Mouse (Mus musculus) lung, postnatal 0 days (tissue): Measurements from ENCODE around the gene Synrg. TPM values are rescaled to one million over a fixed set of nuclear protein-coding genes. Genes with fewer than 3 reads are reported as not detected.

Source experiments
- ATAC-seq: fragments of 200-750 bp; cut with Nextera tagmentation; 2 replicates; pipeline ENCODE4 v1.8.0; 2017; ENCODE audit warnings: moderate library complexity
- DNase-seq: peaks from one replicate; pipeline ENCODE4 v3.0.0-alpha.2; 2016; ENCODE audit warnings: low spot score
- H3K27ac ChIP-seq: fragments of 300-500 bp; sonication (generic); 2 replicates; pipeline ENCODE4 v1.5.1; 2014; ENCODE audit warnings: antibody characterized with exemption, mild to moderate bottlenecking, low read length, mixed read lengths
- H3K27me3 ChIP-seq: fragments of 300-500 bp; sonication (generic); replicated peaks from 2 replicates; pipeline ENCODE4 v1.6.1; 2014; ENCODE audit warnings: low read length, mixed read lengths; ENCODE audit not compliant: insufficient read depth
- H3K36me3 ChIP-seq: fragments of 300-500 bp; sonication (generic); 2 replicates; pipeline ENCODE4 v1.6.1; 2014; ENCODE audit warnings: low read length, mixed read lengths; ENCODE audit not compliant: insufficient read depth
- H3K4me1 ChIP-seq: fragments of 300-500 bp; sonication (generic); 2 replicates; pipeline ENCODE4 v1.6.1; 2014; ENCODE audit warnings: antibody characterized with exemption, low read depth, low read length, mixed read lengths; ENCODE audit not compliant: insufficient read depth
- H3K4me2 ChIP-seq: fragments of 300-500 bp; sonication (generic); replicated peaks from 2 replicates; pipeline ENCODE4 v1.6.1; 2014; ENCODE audit warnings: low read depth, mild to moderate bottlenecking, low read length, moderate library complexity, mixed read lengths
- H3K4me3 ChIP-seq: fragments of 300-500 bp; sonication (generic); 2 replicates; pipeline ENCODE4 v1.5.1; 2014; ENCODE audit warnings: low read depth, low read length
- H3K9ac ChIP-seq: fragments of 300-500 bp; sonication (generic); replicated peaks from 2 replicates; pipeline ENCODE4 v1.6.1; 2014; ENCODE audit warnings: low read depth, mild to moderate bottlenecking
- H3K9me3 ChIP-seq: fragments of 300-500 bp; sonication (generic); 2 replicates; pipeline ENCODE4 v1.6.1; 2016; ENCODE audit warnings: low read length, mixed read lengths
- CTCF ChIP-seq: IDR thresholded peaks from 2 replicates; pipeline ENCODE4 v1.5.1; 2016; ENCODE audit warnings: antibody characterized with exemption, mild to moderate bottlenecking
- EP300 ChIP-seq: IDR thresholded peaks from 2 replicates; pipeline ENCODE4 v1.6.1; 2016; ENCODE audit warnings: antibody characterized with exemption, mild to moderate bottlenecking, control low read depth
- WGBS: fragments of 180-500 bp; shearing (Covaris S2); extraction: QIAGEN DNeasy Blood & Tissue Kit; methylation state at CpG from one replicate; pipeline ENCODE4 v1.1.7; 2014; 5-methylcytosine and 5-hydroxymethylcytosine counted together
- polyA plus RNA-seq: library from polyadenylated mRNA; unstranded; fragments of >200 nt; fragmentation: Nextera tagmentation; extraction: Ambion mirVana; gene quantifications from 2 replicates; pipeline ENCODE4 v1.2.1, GENCODE M21; 2015

Synrg gene
- polyA plus RNA-seq, 1 experiment from 2014 or later: 7.4 TPM

DNA sequence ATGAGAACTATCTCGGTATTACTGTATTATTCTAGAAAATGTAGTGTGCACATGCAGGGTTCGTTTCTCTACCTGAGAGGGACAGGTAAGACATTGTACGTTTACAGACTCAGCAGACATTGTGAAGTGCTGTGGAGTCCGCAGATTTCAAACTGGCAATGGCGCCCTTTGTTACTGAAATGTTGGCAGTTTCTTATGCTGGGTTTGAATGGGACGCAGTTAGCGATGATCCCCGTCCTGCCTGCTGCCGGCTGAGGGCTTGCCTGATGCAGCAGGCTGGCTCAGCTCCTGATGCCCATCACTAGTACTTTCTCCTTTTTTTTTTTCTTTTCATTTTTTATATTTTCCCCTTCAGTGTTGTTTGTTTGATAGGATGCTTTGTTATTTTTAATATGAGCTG is 46.2 kb downstream of the Synrg start:
- Histone ChIP-seq H3K27ac (no peak overlapping the region), H3K9me3 (no peaks in the 10 kb centered on the region), H3K36me3 (peaks cover 18% of the 10 kb centered on the region; the same call in 1 of the 2 replicates), H3K4me3 (no peak overlapping the region), H3K4me1 (no peaks in the 10 kb centered on the region), H3K9ac (no peak overlapping the region), H3K27me3 (no peaks in the 10 kb centered on the region), H3K4me2 (no peak overlapping the region)
- ATAC-seq: no peak
- no peak for DNase-seq
- TF ChIP-seq EP300 (no peak), CTCF (no peak)
- 81% methylated on average over 9 of the region's 9 CpGs for WGBS

DNA sequence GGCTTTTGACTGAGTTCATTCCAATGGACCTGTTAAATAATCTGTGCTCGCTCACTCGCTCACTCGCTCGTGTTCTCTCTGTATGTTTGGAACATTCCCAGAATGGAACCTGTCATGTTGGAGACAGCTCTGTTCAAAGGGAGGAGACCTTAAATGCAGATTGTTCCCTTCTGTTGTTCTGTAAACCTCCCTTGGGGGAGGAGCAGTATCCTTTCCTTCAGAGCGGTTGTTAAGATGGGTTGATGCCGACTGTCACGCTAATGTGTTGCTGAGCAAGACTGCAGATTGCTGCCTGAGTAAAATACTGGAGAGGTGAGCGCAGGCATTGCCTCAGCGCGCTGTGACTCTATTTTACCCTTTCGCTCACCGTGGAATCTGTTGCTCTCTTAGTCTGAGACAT is 46.8 kb downstream of the Synrg start:
- no peak overlapping the region for H3K9ac ChIP-seq
- no peak overlapping the region for H3K4me2 ChIP-seq
- no peak for ATAC-seq
- no peak overlapping the region for H3K4me3 ChIP-seq
- no peak for DNase-seq
- H3K27ac ChIP-seq: no peak overlapping the region
- TF ChIP-seq EP300 (no peak), CTCF (no peak)
- peaks cover 18% of the 10 kb centered on the region; the same call in 1 of the 2 replicates for H3K36me3 ChIP-seq
- H3K9me3 ChIP-seq: no peaks in the 10 kb centered on the region
- H3K27me3 ChIP-seq: no peaks in the 10 kb centered on the region
- 61% methylated on average over 12 of the region's 12 CpGs for WGBS
- H3K4me1 ChIP-seq: no peaks in the 10 kb centered on the region

GRCm38 (mm10) chr11:84011576-84011975 is 47.3 kb downstream of the Synrg start:
- no peak overlapping the region for H3K4me2 ChIP-seq
- WGBS: 71% methylated on average over 2 of the region's 2 CpGs
- no peaks in the 10 kb centered on the region for H3K27me3 ChIP-seq
- no peak overlapping the region for H3K27ac ChIP-seq
- H3K4me1 ChIP-seq: no peaks in the 10 kb centered on the region
- no peaks in the 10 kb centered on the region for H3K9me3 ChIP-seq
- peaks cover 18% of the 10 kb centered on the region; the same call in 1 of the 2 replicates for H3K36me3 ChIP-seq
- TF ChIP-seq CTCF (no peak), EP300 (no peak)
- ATAC-seq (no peak), DNase-seq (no peak)
- no peak overlapping the region for H3K9ac ChIP-seq
- H3K4me3 ChIP-seq: no peak overlapping the region

DNA sequence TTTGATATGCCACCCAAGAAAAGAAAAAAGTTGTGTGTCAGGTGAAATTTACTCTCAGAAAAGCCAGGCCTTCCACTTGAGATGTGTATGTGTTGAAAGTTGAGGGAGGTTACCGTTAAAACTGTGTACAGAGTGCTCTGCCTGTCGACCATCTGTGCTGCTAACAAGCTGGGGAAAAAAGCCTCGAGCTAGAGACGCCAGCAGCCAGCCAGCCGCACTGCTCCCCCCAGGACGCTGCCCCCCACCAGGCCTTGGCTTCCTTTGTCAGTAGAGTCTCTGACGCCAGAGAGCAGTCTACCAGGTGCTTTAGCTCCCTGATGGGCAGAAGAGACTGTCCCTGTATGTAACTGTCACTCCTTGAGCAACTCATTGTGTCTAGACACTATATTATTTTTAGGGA is 48.9 kb downstream of the Synrg start:
- Histone ChIP-seq H3K4me3 (no peak overlapping the region), H3K9ac (no peak overlapping the region), H3K4me1 (no peaks in the 10 kb centered on the region), H3K4me2 (no peak overlapping the region), H3K9me3 (no peaks in the 10 kb centered on the region), H3K27ac (no peak overlapping the region), H3K36me3 (peaks cover 18% of the 10 kb centered on the region; the same call in 1 of the 2 replicates), H3K27me3 (no peaks in the 10 kb centered on the region)
- no peak for DNase-seq
- no peak for ATAC-seq
- WGBS: 32% methylated on average over 7 of the region's 7 CpGs
- TF ChIP-seq EP300 (no peak), CTCF (no peak)

- WGBS: 62% methylated on average over 6 of the region's 6 CpGs
- Histone ChIP-seq H3K4me1 (no peaks in the 10 kb centered on the region), H3K9ac (no peak overlapping the region), H3K27ac (no peak overlapping the region), H3K36me3 (peaks cover 9% of the 10 kb centered on the region; the same call in 1 of the 2 replicates), H3K4me2 (no peak overlapping the region), H3K27me3 (no peaks in the 10 kb centered on the region), H3K4me3 (no peak overlapping the region), H3K9me3 (no peaks in the 10 kb centered on the region)
- TF ChIP-seq EP300: no peak
- no peak for TF ChIP-seq CTCF
- ATAC-seq: no peak
- peak; percentile 48 for DNase-seq
Measured at GRCm38 (mm10) chr11:84016147-84016809, 52.0 kb downstream of the Synrg start.

- Histone ChIP-seq H3K27me3 (no peaks in the 10 kb centered on the region), H3K36me3 (peaks cover 12% of the 10 kb centered on the region; the same call in 1 of the 2 replicates), H3K4me3 (no peak overlapping the region), H3K4me2 (no peak overlapping the region), H3K4me1 (no peaks in the 10 kb centered on the region), H3K9me3 (no peaks in the 10 kb centered on the region), H3K27ac (no peak overlapping the region), H3K9ac (no peak overlapping the region)
- DNase-seq (no peak), ATAC-seq (no peak)
- no peak for TF ChIP-seq EP300
- TF ChIP-seq CTCF: no peak
- 84% methylated on average over 7 of the region's 7 CpGs for WGBS
Measured at GRCm38 (mm10) chr11:84016810-84017508, 52.7 kb downstream of the Synrg start.
